Mouse (Mus musculus): ENCODE data around the gene Rxrb. TPM values are rescaled to one million over a fixed set of nuclear protein-coding genes. Genes with fewer than 3 reads are reported as not detected.

Gene Rxrb
- polyA plus RNA-seq, 1 experiment from 2014 or later, result 33.4 TPM

GRCm38 (mm10) chr17:34028501-34029149, 3.0 kb upstream of the Rxrb start:
- ATAC-seq (ENCODE audit: low FRiP score, low TSS enrichment), result no peak
- Histone ChIP-seq H3K4me1 (ENCODE audit: control insufficient read depth, insufficient read depth, low read length) (peaks cover 60% of the 10 kb centered on the region), H3K36me3 (ENCODE audit: control insufficient read depth, insufficient read depth, low read length) (peaks cover 21% of the 10 kb centered on the region), H3K4me2 (ENCODE audit: low read length) (peak overlapping the region; percentile 92), H3K4me3 (replicated peaks; ENCODE audit: low read depth, low read length) (peak overlapping the region; percentile 88), H3K27ac (replicated peaks; ENCODE audit: low read depth, low read length) (peak overlapping the region; percentile 99), H3K9ac (replicated peaks; ENCODE audit: low read length) (no peak overlapping the region; the same call in 1 of the 2 replicates), H3K9me3 (ENCODE audit: control insufficient read depth, low read length) (no peaks in the 10 kb centered on the region), H3K27me3 (ENCODE audit: control insufficient read depth, insufficient read depth, low read length) (no peaks in the 10 kb centered on the region)
- WGBS, result 33% methylated on average over 17 of the region's 17 CpGs
- no peak for DNase-seq

- H3K4me2 ChIP-seq (ENCODE audit: low read length), result peak overlapping the region; percentile 98
- DNase-seq (no peak), ATAC-seq (ENCODE audit: low FRiP score, low TSS enrichment) (no peak)
- H3K36me3 ChIP-seq (ENCODE audit: control insufficient read depth, insufficient read depth, low read length), result peaks cover 26% of the 10 kb centered on the region
- H3K9ac ChIP-seq (replicated peaks; ENCODE audit: low read length), result peak overlapping the region; percentile 94; the same call in 1 of the 2 replicates
- no peak overlapping the region for H3K27ac ChIP-seq (replicated peaks; ENCODE audit: low read depth, low read length)
- H3K27me3 ChIP-seq (ENCODE audit: control insufficient read depth, insufficient read depth, low read length), result no peaks in the 10 kb centered on the region
- H3K4me3 ChIP-seq (replicated peaks; ENCODE audit: low read depth, low read length), result peak overlapping the region; percentile 86; the same call in 1 of the 2 replicates
- no peaks in the 10 kb centered on the region for H3K9me3 ChIP-seq (ENCODE audit: control insufficient read depth, low read length)
- H3K4me1 ChIP-seq (ENCODE audit: control insufficient read depth, insufficient read depth, low read length), result peaks cover 55% of the 10 kb centered on the region
- 86% methylated on average over 18 of the region's 18 CpGs for WGBS
Observed at GRCm38 (mm10) chr17:34029150-34029889, 2.3 kb upstream of the Rxrb start.

DNA sequence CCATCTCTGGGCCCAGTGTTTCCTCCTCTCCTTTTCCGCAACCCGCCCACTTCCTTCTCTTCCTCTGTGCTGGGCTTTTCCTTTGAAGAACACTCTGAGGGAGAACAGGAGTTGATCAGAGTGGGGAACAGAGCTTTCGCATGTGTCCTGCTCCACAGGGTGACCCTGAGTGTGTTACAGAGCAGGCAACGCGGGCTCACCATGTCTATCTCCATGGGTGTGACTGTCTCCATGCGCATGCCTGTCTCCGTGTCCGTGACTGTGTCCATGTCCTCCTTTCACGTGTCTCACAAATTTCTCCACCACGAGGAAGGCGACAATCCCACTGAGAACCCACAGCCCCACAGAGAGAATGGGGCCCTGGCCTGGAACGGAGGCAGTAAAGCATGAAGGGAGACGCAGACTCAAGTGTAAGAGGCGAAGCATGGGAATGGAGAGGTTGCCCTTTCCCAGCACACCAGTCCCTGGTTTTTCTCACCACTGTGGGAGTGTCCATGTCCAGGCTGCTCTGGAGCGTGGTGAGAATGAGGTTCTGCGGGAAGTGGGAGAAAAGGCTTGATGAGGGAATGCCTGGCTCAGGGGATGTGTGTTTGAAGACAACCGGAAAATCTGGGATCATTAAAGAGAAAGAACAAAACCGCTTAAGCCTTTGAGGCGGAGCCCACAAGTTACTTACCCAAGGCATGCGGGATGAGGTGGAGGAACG, 1.6 kb upstream of the Rxrb start:
- no peak overlapping the region for H3K27ac ChIP-seq (replicated peaks; ENCODE audit: low read depth, low read length)
- H3K4me3 ChIP-seq (replicated peaks; ENCODE audit: low read depth, low read length), result peak overlapping the region; percentile 86
- DNase-seq (no peak), ATAC-seq (ENCODE audit: low FRiP score, low TSS enrichment) (no peak)
- peaks cover 55% of the 10 kb centered on the region for H3K4me1 ChIP-seq (ENCODE audit: control insufficient read depth, insufficient read depth, low read length)
- peak overlapping the region; percentile 98 for H3K4me2 ChIP-seq (ENCODE audit: low read length)
- peak overlapping the region; percentile 94; the same call in 1 of the 2 replicates for H3K9ac ChIP-seq (replicated peaks; ENCODE audit: low read length)
- H3K27me3 ChIP-seq (ENCODE audit: control insufficient read depth, insufficient read depth, low read length), result no peaks in the 10 kb centered on the region
- peaks cover 27% of the 10 kb centered on the region for H3K36me3 ChIP-seq (ENCODE audit: control insufficient read depth, insufficient read depth, low read length)
- H3K9me3 ChIP-seq (ENCODE audit: control insufficient read depth, low read length), result no peaks in the 10 kb centered on the region
- 52% methylated on average over 21 of the region's 21 CpGs for WGBS

- Histone ChIP-seq H3K36me3 (ENCODE audit: control insufficient read depth, insufficient read depth, low read length) (peaks cover 35% of the 10 kb centered on the region), H3K4me3 (replicated peaks; ENCODE audit: low read depth, low read length) (peak overlapping the region; percentile 86), H3K9ac (replicated peaks; ENCODE audit: low read length) (peak overlapping the region; percentile 94), H3K4me1 (ENCODE audit: control insufficient read depth, insufficient read depth, low read length) (peaks cover 47% of the 10 kb centered on the region), H3K27ac (replicated peaks; ENCODE audit: low read depth, low read length) (peak overlapping the region; percentile 98), H3K27me3 (ENCODE audit: control insufficient read depth, insufficient read depth, low read length) (no peaks in the 10 kb centered on the region), H3K9me3 (ENCODE audit: control insufficient read depth, low read length) (no peaks in the 10 kb centered on the region), H3K4me2 (ENCODE audit: low read length) (peak overlapping the region; percentile 98)
- DNase-seq (peak; percentile 34), ATAC-seq (ENCODE audit: low FRiP score, low TSS enrichment) (no peak)
- WGBS, result 4% methylated on average over 20 of the region's 20 CpGs
Observed at GRCm38 (mm10) chr17:34030861-34031326, 718 bp upstream of the Rxrb start.

DNA sequence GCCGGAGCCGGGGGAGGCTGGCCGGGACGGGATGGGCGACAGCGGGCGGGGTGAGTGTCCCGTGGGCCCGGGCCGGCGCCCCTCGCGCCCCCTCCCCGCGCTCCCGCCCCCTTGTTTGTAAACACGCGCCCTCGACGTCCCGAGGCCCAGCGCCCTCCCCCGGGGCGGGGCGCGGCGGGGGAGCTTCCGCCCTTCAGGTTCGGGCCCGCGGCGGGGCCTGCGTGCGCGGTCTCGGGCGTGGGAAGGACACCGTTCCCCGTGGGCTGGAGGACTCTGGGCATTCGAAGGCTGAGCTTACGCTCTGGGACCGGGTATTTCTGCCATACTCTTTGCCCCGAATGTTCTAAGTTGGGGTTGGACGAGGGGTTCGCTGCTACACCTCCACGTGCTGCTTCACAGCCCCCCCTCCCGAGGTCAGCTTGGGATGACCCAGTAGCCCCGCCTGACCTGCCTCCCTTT, 591 bp downstream of the Rxrb start:
- DNase-seq (peak; percentile 75), ATAC-seq (ENCODE audit: low FRiP score, low TSS enrichment) (0 out of 2 replicates have a peak, but pooled peaks have one; percentile 0)
- Histone ChIP-seq H3K27ac (replicated peaks; ENCODE audit: low read depth, low read length) (peak overlapping the region; percentile 98), H3K4me3 (replicated peaks; ENCODE audit: low read depth, low read length) (peak overlapping the region; percentile 86), H3K9ac (replicated peaks; ENCODE audit: low read length) (peak overlapping the region; percentile 94), H3K36me3 (ENCODE audit: control insufficient read depth, insufficient read depth, low read length) (peaks cover 48% of the 10 kb centered on the region), H3K9me3 (ENCODE audit: control insufficient read depth, low read length) (no peaks in the 10 kb centered on the region), H3K27me3 (ENCODE audit: control insufficient read depth, insufficient read depth, low read length) (no peaks in the 10 kb centered on the region), H3K4me2 (ENCODE audit: low read length) (peak overlapping the region; percentile 98), H3K4me1 (ENCODE audit: control insufficient read depth, insufficient read depth, low read length) (peaks cover 34% of the 10 kb centered on the region)
- WGBS, result under 1% methylated on average over 44 of the region's 48 CpGs

DNA sequence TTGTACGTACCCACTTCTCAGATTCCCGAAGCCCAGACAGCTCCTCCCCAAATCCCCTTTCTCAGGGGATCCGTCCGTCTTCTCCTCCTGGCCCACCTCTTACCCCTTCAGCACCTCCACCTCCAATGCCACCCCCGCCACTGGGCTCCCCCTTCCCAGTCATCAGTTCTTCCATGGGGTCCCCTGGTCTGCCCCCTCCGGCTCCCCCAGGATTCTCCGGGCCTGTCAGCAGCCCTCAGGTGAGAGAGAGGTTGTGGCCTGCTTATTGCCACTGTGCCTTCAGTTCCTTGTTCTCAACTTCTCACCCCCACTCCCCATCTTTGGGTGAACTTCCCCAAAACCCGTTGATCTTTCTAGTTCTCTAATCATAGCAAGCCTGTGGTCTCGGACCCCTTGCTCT, 1.2 kb downstream of the Rxrb start:
- no peak for DNase-seq
- Histone ChIP-seq H3K4me1 (ENCODE audit: control insufficient read depth, insufficient read depth, low read length) (peaks cover 33% of the 10 kb centered on the region), H3K9me3 (ENCODE audit: control insufficient read depth, low read length) (no peaks in the 10 kb centered on the region), H3K4me2 (ENCODE audit: low read length) (peak overlapping the region; percentile 98), H3K27me3 (ENCODE audit: control insufficient read depth, insufficient read depth, low read length) (no peaks in the 10 kb centered on the region), H3K4me3 (replicated peaks; ENCODE audit: low read depth, low read length) (peak overlapping the region; percentile 86), H3K9ac (replicated peaks; ENCODE audit: low read length) (peak overlapping the region; percentile 94; the same call in 1 of the 2 replicates), H3K27ac (replicated peaks; ENCODE audit: low read depth, low read length) (peak overlapping the region; percentile 98; the same call in 1 of the 2 replicates), H3K36me3 (ENCODE audit: control insufficient read depth, insufficient read depth, low read length) (peaks cover 54% of the 10 kb centered on the region)
- no peak for ATAC-seq (ENCODE audit: low FRiP score, low TSS enrichment)
- WGBS, result 54% methylated on average over 9 of the region's 9 CpGs

DNA sequence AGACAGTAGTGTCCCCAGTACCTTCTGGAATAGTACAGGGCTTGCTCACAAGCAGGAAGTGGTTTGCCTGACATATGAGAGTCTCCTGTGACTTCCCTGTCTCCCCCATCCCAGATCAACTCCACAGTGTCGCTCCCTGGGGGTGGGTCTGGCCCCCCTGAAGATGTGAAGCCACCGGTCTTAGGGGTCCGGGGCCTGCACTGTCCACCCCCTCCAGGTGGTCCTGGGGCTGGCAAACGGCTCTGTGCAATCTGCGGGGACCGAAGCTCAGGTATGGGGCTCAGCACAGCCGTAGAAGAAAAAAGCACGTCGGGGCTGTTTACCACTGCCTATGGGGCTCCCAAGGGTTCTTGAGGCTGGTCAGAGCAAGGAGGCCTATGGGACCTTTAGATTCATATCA, 1.8 kb downstream of the Rxrb start:
- Histone ChIP-seq H3K27ac (replicated peaks; ENCODE audit: low read depth, low read length) (no peak overlapping the region), H3K4me3 (replicated peaks; ENCODE audit: low read depth, low read length) (peak overlapping the region; percentile 86; the same call in 1 of the 2 replicates), H3K36me3 (ENCODE audit: control insufficient read depth, insufficient read depth, low read length) (peaks cover 55% of the 10 kb centered on the region), H3K9me3 (ENCODE audit: control insufficient read depth, low read length) (no peaks in the 10 kb centered on the region), H3K4me1 (ENCODE audit: control insufficient read depth, insufficient read depth, low read length) (peaks cover 31% of the 10 kb centered on the region), H3K27me3 (ENCODE audit: control insufficient read depth, insufficient read depth, low read length) (no peaks in the 10 kb centered on the region), H3K9ac (replicated peaks; ENCODE audit: low read length) (no peak overlapping the region), H3K4me2 (ENCODE audit: low read length) (peak overlapping the region; percentile 98; the same call in 1 of the 2 replicates)
- no peak for ATAC-seq (ENCODE audit: low FRiP score, low TSS enrichment)
- WGBS, result 93% methylated on average over 9 of the region's 9 CpGs
- no peak for DNase-seq

DNA sequence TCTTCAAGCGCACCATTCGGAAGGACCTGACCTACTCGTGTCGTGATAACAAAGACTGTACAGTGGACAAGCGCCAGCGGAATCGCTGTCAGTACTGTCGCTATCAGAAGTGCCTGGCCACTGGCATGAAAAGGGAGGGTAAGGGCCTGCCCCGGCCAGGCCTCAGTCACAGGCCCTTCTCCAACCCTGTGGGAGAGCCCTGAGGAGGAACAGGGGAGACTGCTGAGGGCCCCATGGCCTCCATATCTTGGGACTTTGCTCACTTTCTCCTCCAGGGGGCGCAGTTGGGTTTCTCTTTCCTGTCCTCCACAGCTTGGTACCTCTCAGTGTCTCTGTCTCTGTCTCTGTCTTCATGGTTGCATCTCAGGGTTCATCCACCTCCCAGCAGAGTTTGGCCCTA, 2.5 kb downstream of the Rxrb start:
- peaks cover 33% of the 10 kb centered on the region for H3K4me1 ChIP-seq (ENCODE audit: control insufficient read depth, insufficient read depth, low read length)
- no peak overlapping the region for H3K27ac ChIP-seq (replicated peaks; ENCODE audit: low read depth, low read length)
- no peak overlapping the region for H3K4me2 ChIP-seq (ENCODE audit: low read length)
- ATAC-seq (ENCODE audit: low FRiP score, low TSS enrichment) (no peak), DNase-seq (peak; percentile 71)
- no peaks in the 10 kb centered on the region for H3K27me3 ChIP-seq (ENCODE audit: control insufficient read depth, insufficient read depth, low read length)
- peaks cover 49% of the 10 kb centered on the region for H3K36me3 ChIP-seq (ENCODE audit: control insufficient read depth, insufficient read depth, low read length)
- no peak overlapping the region for H3K4me3 ChIP-seq (replicated peaks; ENCODE audit: low read depth, low read length)
- WGBS, result 75% methylated on average over 10 of the region's 10 CpGs
- no peak overlapping the region for H3K9ac ChIP-seq (replicated peaks; ENCODE audit: low read length)
- no peaks in the 10 kb centered on the region for H3K9me3 ChIP-seq (ENCODE audit: control insufficient read depth, low read length)
